Mouse (Mus musculus): ENCODE measurements around the gene Apc2.

DNA sequence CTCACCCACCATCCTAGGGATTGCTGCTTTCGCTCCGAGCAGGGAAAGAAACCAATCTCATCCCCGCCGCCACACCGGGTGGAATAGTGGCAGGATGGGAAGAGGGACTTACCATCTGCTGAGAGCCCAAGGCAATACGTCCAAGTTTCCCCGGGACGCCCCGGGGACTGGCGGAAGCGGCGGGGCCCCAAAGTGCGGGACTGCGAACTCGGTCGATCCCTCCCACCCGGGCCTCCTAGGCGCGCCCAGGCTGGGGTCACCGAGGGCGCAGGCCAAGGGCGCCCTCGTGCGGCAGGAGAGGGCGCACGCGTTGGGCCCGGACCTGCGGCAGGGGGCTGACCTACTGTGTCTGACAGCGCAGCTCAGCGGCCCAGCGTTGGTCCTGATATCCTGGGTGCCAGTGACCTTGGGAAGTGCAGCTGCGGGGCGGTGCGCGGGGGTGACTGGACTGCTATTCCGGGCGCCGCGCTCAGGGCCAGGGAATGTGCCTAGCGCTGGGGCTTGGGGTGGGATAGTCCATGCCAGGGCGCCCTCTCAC, 52.5 kb downstream of the Apc2 start, which contains the start of gene Adamtsl5:
- TF ChIP-seq CTCF (IDR thresholded peaks at IDR 0.05; ENCODE audit: low read depth), result peak; percentile 87
- no peak for TF ChIP-seq EP300 (IDR thresholded peaks at IDR 0.05; ENCODE audit: low read depth)
